Mouse (Mus musculus) neural tube, embryonic 10.5 days (tissue): ENCODE results near the gene Ruvbl2.
"Not testable (repeated sequence)": the region's sequence is repeated elsewhere in the genome, so short reads cannot be mapped to it uniquely, and the experiment has no call there.

ENCODE experiments used
- DNase-seq: peaks from one replicate; pipeline ENCODE4 v3.0.0-alpha.2; 2017; ENCODE audit warnings: low spot score; ENCODE audit errors: extremely low spot score

Gene Ruvbl2

GRCm38 (mm10) chr7:45437521-45438276, at the start of gene Ruvbl2:
Gene Ruvbl2 (minus strand): TSS chr7:45438096.
- no peak for DNase-seq

GRCm38 (mm10) chr7:45486761-45487415, 49.0 kb upstream of the Ruvbl2 start, which contains the start of gene Gm45808:
Gene Gm45808 (minus strand): TSS chr7:45486811.
- DNase-seq = no peak

GRCm38 (mm10) chr7:45486158-45486557, 48.3 kb upstream of the Ruvbl2 start:
- DNase-seq = no peak

GRCm38 (mm10) chr7:45484985-45485384, 47.1 kb upstream of the Ruvbl2 start:
- DNase-seq = not testable (repeated sequence)

GRCm38 (mm10) chr7:45482166-45482565, 44.3 kb upstream of the Ruvbl2 start:
- no peak for DNase-seq

- peak; percentile 36 for DNase-seq
These were observed 43.6 kb upstream of the Ruvbl2 start, which contains the start of gene Tulp2 for GRCm38 (mm10) chr7:45481374-45481927. Gene Tulp2 (plus strand): TSS chr7:45481877.

GRCm38 (mm10) chr7:45480310-45480709, 42.4 kb upstream of the Ruvbl2 start:
- not testable (repeated sequence) for DNase-seq

GRCm38 (mm10) chr7:45478774-45479173, 40.9 kb upstream of the Ruvbl2 start:
- no peak for DNase-seq

- DNase-seq = peak; percentile 35
These were observed 39.1 kb upstream of the Ruvbl2 start for GRCm38 (mm10) chr7:45477003-45477402.

- no peak for DNase-seq
These were observed 38.6 kb upstream of the Ruvbl2 start for GRCm38 (mm10) chr7:45476453-45476852.

GRCm38 (mm10) chr7:45475291-45475969, 37.5 kb upstream of the Ruvbl2 start:
- DNase-seq = no peak

GRCm38 (mm10) chr7:45470869-45471268, 33.0 kb upstream of the Ruvbl2 start:
- DNase-seq = peak; percentile 62

- DNase-seq = no peak
These were observed 29.3 kb upstream of the Ruvbl2 start for GRCm38 (mm10) chr7:45467090-45467670.

GRCm38 (mm10) chr7:45466283-45467089, 28.6 kb upstream of the Ruvbl2 start, which contains the start of gene Bax:
Gene Bax (minus strand): TSS chr7:45466898.
- DNase-seq = peak; percentile 95

- no peak for DNase-seq
These were observed 27.7 kb upstream of the Ruvbl2 start for GRCm38 (mm10) chr7:45465549-45465948.

GRCm38 (mm10) chr7:45465112-45465511, 27.2 kb upstream of the Ruvbl2 start:
- DNase-seq = no peak

- DNase-seq = no peak
These were observed 26.3 kb upstream of the Ruvbl2 start for GRCm38 (mm10) chr7:45463987-45464778.

- DNase-seq = not testable (repeated sequence)
These were observed 25.0 kb upstream of the Ruvbl2 start for GRCm38 (mm10) chr7:45462868-45463267.

GRCm38 (mm10) chr7:45462325-45462724, 24.4 kb upstream of the Ruvbl2 start:
- DNase-seq = no peak

- no peak for DNase-seq
These were observed 23.9 kb upstream of the Ruvbl2 start for GRCm38 (mm10) chr7:45461781-45462180.
